Mouse (Mus musculus): ENCODE measurements at regions not wholly inside any gene's neighbourhood (a gene's known extent, or its start where the extent isn't known, plus 50 kb on each side); places are given as distances from the start of the nearest gene placed in this dataset.
"Not testable (repeated sequence)": the region's sequence is repeated elsewhere in the genome, so short reads cannot be mapped to it uniquely, and the experiment has no call there.

GRCm38 (mm10) chr6:24384193-24384888 is 130.5 kb downstream of the Iqub start:
- DNase-seq (ENCODE audit: low read depth): no peak

DNA sequence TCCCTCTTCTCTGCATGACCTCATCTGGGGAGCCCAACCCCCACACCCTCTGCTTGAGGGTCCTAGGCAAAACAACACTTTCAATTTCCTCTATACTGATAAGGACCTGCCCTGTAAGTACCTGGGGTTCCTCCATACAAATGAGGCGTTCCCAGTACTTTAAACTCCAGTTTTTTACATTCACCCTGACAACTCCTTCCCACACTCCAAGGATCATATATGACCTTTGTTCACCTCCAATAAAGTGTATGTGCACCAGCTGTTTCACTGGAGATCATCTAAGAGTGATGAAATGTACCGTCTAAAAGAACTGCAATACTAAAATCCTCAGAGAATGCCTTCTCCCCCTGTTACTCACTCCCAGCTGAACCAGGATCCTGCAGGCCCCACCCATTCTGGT is 135.0 kb downstream of the Iqub start:
- no peak for DNase-seq (ENCODE audit: low read depth)

GRCm38 (mm10) chr6:24376728-24377127 is 138.1 kb downstream of the Iqub start:
- no peak for DNase-seq (ENCODE audit: low read depth)

GRCm38 (mm10) chr6:24373161-24373560 is 141.7 kb downstream of the Iqub start:
- no peak for DNase-seq (ENCODE audit: low read depth)

DNA sequence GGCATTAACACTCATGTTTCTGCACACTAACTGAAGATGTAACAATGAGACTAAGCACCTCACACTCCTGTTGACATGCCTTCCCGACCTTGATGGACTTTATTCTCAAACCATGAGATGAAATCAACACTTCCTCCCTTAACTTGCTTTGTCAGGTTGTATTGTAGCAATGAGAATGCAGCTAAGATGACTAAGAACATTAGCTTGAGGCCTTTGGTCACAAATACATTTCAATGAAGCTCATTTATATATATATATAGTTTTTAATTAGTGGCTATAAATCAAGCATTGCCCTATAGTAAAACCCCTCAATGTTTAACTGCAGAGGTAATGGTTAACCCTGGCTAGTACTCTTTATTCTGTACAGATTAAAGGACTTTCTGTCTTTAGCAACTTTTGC is 143.2 kb downstream of the Iqub start:
- DNase-seq (ENCODE audit: low read depth): no peak

DNA sequence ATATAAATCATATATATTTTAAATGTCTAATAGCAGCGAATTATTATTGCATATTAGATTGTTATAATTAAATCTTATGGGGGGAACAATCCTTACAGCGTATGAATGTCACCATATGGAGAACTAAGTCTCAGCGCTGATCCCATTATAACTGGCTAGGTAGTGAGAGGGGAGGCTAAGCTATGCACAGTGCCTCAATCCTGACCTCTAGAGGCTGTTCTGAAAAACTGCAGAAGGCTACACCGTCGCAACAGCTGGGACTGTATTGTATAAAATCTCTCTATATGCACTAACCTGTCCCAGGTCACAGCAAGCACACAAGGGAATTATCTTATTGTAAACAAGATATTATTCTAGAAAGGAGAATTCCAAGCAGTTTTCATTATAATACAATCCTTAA is 164.0 kb downstream of the Iqub start:
- DNase-seq (ENCODE audit: low read depth): peak; percentile 18

DNA sequence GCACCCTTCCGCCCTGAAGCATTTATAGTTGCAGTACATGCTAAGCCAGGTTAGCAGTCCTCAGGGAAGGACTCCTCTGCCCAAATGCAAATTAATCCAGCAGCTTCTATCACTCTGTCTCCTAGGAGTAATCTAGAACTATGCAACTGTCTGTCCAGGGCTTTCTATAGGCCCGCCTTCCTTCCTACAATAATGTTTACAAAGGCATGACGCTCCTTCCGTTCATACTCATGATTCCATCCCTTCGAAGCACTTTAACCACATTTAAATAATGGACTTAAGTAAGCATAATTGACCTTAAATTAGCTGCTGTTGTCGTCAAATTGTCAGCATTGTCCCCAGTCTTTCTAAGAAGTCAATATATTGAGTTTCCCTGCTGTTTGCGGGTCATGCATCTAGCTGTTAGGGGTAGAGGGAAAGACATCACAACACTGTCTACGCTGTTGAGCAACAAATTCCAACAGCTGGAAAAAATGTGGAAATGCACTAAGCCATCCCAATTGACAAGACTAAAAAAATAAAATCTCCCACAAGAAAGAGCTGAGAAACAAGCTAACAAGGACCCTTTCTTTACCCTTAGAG is 166.3 kb downstream of the Iqub start:
- DNase-seq (ENCODE audit: low read depth): no peak

GRCm38 (mm10) chr6:24347745-24348480 is 167.0 kb downstream of the Iqub start:
- peak; percentile 8 for DNase-seq (ENCODE audit: low read depth)

GRCm38 (mm10) chr6:24342471-24342870 is 172.4 kb downstream of the Iqub start:
- DNase-seq (ENCODE audit: low read depth): no peak

GRCm38 (mm10) chr6:24342056-24342455 is 172.8 kb downstream of the Iqub start:
- DNase-seq (ENCODE audit: low read depth): no peak

DNA sequence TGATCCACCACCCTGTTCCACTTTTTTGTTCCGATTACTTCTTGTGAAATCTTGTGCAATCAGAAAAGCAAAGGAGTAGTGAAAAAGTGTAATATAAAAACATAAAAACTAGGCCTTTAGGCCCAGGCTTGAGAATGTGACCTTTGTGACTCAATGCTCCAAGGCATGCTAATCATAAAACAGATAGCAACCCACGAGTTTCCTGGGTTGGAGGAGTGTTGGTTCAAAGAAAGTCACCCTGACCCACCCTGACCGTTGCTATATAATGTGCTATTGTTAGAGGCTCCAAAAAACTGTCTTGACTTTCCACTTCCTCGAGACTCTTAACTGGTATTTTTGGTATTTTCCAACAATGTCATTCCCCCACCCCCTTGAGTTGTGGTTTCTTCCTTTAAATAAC is 172.2 kb upstream of the Slc13a1 start:
- not testable (repeated sequence) for DNase-seq (ENCODE audit: low read depth)

DNA sequence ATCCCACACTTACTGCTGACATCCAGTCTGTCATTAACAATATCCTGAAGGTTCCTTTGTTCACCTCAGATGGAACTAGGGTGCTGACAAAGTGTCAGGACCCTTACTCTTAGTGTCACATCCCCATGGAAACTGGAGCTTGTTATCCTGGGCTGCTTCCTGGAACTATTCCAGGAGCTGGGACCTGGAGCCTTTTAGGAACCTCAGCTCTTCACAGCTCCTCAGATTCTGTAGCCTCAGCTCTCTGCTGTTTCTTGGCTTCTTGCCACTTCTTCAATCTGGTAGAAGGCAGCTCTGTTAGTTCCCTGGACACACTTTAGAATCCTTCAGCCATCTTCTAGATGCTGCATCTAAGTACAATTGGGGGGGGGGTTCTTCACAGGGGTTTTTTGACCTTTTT is 157.3 kb upstream of the Slc13a1 start:
- no peak for DNase-seq (ENCODE audit: low read depth)

DNA sequence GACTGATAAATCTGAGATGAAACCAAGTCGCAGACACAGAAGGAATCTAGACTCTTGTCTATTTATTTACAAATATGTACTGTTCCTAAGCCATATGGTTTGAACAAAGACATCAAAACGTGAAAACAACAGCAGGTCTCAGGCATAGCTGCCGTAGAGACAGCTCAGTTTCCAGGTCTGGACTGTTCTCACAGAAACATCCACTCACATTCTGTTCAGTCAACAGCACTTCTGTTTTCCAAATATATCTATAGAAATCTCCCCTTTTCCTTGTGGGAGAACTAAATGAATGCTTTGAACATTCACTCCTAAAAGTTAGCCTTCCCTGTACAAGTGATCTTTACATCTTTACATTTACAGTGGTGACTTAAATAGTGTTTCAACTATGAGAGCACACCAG is 156.8 kb upstream of the Slc13a1 start:
- no peak for DNase-seq (ENCODE audit: low read depth)

GRCm38 (mm10) chr6:24322371-24322770 is 154.5 kb upstream of the Slc13a1 start:
- DNase-seq (ENCODE audit: low read depth): no peak

DNA sequence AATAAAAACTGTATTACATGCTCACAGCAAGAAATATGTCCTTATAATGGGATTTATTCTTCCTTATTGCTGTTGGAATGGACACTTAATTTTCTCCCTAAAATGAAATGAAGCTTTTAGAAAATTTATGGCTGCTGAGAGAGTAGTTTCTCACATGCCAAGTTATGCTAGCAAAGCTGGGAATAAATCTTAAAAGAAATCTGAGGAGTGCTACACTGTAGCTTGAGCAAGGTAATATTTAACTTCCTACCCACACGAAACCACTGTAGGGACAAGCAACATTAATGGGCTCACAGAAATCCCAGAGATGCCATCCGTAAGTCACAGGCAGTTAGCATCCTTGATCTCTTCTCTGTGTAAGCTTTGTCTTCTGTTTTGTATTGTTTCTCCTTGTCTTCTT is 151.0 kb upstream of the Slc13a1 start:
- no peak for DNase-seq (ENCODE audit: low read depth)

GRCm38 (mm10) chr6:24310675-24311074 is 142.8 kb upstream of the Slc13a1 start:
- DNase-seq (ENCODE audit: low read depth): no peak

GRCm38 (mm10) chr6:24309810-24310209 is 141.9 kb upstream of the Slc13a1 start:
- DNase-seq (ENCODE audit: low read depth): no peak

- no peak for DNase-seq (ENCODE audit: low read depth)
Measured at GRCm38 (mm10) chr6:24301681-24302080, 133.8 kb upstream of the Slc13a1 start.

GRCm38 (mm10) chr6:24301146-24301545 is 133.3 kb upstream of the Slc13a1 start:
- no peak for DNase-seq (ENCODE audit: low read depth)

DNA sequence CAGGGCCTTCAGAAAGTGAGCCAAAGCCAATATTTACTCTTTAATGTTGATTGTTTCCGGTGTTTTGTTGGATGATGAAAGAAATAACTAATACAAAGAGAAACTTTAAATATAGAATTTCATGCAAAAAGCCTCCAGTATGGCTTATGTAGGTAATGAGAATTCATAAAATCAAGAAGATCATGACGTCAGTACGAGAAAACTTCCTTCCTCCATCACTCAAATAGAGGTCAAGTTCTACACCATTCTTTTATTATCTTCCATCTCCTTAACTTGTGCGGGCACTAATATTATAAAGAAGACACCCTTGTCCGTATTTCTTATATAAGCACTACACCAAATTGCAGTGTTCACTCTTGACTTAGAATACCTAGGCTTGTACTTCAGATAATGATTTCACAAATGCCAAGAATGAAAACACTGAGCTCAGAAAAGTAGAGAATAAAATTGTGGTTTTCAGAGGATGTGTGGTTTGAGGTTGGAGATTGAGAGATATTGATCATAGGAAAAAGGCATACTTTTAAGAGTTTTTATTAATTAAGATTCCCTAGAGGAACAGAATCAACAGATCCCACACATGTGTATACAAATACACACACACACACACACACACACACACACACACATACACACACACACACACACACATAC is 130.8 kb upstream of the Slc13a1 start:
- DNase-seq (ENCODE audit: low read depth): no peak

DNA sequence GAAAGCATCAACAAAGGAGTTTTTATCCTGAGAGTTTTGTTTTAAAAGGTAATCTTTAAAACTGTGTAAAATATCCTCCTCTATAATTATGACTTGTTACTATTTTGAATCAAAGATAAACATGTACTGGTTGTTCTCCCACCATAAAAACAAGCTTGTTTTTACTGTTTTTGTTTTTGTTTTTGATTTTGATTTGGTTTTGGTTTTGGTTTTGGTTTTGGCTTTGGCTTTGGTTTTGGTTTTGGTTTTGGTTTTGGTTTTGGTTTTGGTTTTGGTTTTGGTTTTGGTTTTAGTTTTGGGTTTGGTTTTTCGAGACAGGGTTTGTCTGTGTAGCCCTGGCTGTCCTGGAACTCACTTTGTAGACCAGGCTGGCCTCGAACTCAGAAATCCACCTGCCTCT is 120.9 kb upstream of the Slc13a1 start:
- not testable (repeated sequence) for DNase-seq (ENCODE audit: low read depth)

DNA sequence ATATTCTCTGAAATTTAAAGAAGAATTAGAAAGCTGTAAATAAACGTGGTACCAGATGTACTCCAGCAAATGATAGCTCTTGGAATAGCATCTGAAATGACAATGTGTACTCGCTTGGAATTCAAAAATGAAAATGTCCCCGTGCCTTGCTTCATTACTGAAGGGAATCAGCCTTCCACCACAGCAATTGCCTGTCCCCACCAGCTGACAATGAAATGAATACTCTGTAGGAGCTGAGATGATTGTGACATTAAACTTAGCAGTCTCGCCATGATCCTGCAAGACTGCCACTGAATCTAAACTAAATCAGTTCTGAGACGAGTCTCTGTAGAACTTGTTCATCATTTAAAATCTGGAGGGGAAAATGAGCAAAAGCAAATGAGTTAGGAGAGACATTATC is 104.9 kb upstream of the Slc13a1 start:
- no peak for DNase-seq (ENCODE audit: low read depth)

DNA sequence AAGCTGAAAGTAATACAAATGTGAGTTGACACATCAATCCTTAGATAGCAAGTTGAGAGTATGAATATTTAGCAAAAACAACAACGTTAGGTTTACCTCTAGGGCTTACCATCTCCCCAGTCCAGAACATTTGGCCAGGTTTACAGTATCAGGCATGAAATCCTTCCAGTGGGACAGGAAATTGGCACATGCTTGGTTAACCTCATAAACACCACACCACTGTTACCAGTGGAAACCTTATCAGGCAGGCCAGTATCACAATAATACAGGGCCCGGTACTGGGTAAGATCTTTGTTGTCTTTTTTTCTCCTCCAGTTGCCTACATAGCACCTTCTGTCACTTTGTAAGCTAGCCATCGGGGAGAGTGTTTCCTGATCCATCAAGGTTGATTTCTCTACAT is 101.7 kb upstream of the Slc13a1 start:
- DNase-seq (ENCODE audit: low read depth): no peak

Measured in c-Kit-positive CD71-negative TER-119-negative erythroid progenitor cells, embryonic 14.5 days (primary cell).